Mouse (Mus musculus): ENCODE measurements at regions not wholly inside any gene's neighbourhood (a gene's known extent, or its start where the extent isn't known, plus 50 kb on each side); places are given as distances from the start of the nearest gene placed in this dataset.
"Not testable (repeated sequence)": the region's sequence is repeated elsewhere in the genome, so short reads cannot be mapped to it uniquely, and the experiment has no call there.

DNA sequence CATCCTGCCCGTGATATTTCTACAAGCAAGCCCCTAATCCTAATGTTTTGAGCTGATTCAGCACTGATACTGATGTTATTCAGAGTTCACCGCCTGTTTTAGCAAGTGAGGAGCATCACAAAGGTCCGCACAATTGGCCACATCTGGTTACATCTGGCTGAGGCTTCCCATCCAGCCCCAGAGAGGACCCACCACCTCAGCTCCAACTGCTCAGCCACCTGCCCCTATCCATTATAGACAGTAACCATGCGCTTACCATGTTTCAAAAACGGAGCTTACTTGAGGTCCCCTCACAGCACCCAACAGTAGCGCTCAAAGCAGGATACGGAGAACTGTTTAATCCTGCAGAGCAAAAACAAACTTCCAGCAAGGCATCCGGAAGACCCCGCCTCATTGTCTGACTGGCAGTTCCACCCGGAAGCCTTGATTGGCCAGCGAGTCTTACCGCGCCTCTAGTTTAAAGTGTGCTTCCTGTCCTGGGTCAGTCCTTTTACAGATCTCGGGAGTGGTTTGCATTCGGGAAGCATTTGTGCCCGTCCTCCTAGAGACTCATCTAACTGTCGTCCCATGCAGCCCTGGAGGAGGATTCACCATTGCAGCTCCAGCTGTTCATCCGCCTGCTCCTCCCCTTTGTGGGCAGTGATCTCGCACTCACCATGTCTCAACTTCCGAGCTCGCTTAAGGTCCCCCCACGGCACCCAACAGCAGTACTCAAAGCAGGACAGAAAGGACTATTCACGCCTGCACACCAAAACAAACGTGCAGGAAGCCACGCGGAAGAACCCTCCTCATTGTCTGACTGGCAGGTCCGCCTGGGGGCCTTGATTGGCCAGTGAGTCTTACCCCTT is 69.9 kb upstream of the Zfp825 start:
- H3K27ac ChIP-seq = peak overlapping the region; percentile 48; the same call in 1 of the 2 replicates
- peak overlapping the region; percentile 54 for H3K4me3 ChIP-seq (ENCODE audit: low read length)
- peak overlapping the region; percentile 62 for H3K4me2 ChIP-seq (ENCODE audit: low read depth, low read length)
- DNase-seq (ENCODE audit: low spot score) (peak; percentile 83), ATAC-seq (peak; percentile 99)
- not testable (repeated sequence) for H3K27me3 ChIP-seq (ENCODE audit: insufficient read depth, low read length); H3K36me3 ChIP-seq (ENCODE audit: insufficient read depth, low read length); H3K4me1 ChIP-seq (ENCODE audit: insufficient read depth, low read length); H3K9me3 ChIP-seq (ENCODE audit: low read length)
- WGBS = 1% methylated on average over 27 of the region's 27 CpGs
- H3K9ac ChIP-seq (replicated peaks; ENCODE audit: low read length) = peak overlapping the region; percentile 38; the same call in 1 of the 2 replicates

DNA sequence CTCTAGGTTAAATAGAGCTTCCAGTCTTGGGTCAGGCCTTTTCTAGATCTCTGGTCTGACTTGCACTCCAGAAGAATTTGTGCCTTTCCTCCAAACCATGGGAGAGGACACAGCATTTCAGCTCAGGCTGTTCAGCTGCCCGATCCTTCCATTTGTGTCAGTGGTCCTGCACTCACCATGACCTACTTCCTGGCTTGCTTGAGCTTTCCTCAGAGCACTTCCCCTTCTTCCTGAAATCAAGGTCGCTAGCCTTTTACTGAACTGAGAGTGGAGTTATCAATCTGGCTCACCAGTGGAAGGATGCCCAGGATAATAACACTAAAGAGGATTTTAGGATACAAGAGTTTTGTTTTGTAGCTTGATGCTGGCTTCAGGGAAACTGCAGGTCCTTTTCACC is 70.5 kb upstream of the Zfp825 start:
- H3K27ac ChIP-seq = peak overlapping the region; percentile 48; the same call in 1 of the 2 replicates
- WGBS = 16% methylated on average over 2 of the region's 2 CpGs
- ATAC-seq; DNase-seq (ENCODE audit: low spot score); H3K36me3 ChIP-seq (ENCODE audit: insufficient read depth, low read length); H3K9me3 ChIP-seq (ENCODE audit: low read length); H3K27me3 ChIP-seq (ENCODE audit: insufficient read depth, low read length); H3K4me1 ChIP-seq (ENCODE audit: insufficient read depth, low read length): not testable (repeated sequence)
- peak overlapping the region; percentile 38; the same call in 1 of the 2 replicates for H3K9ac ChIP-seq (replicated peaks; ENCODE audit: low read length)
- peak overlapping the region; percentile 54 for H3K4me3 ChIP-seq (ENCODE audit: low read length)
- H3K4me2 ChIP-seq (ENCODE audit: low read depth, low read length) = peak overlapping the region; percentile 62

DNA sequence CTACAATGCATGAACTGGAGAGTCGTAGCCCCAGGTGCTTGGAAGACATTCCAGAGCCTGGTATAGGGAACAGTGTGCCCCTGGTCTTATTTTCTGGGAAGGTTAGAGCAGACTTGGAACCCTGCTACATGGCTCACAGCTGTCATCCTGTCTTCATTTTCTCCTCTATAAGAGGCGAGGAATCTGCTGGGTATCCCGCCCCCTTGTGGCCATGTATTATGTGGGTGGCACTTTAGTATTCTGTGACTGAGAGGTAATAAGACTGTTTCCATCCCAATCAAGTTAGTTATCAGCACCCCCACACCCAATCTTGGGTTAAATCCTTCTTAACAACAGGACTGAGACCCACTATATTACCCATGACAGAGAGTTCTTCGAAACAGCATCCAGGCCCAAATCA is 69.4 kb upstream of the Erap1 start:
- not testable (repeated sequence) for H3K4me3 ChIP-seq (ENCODE audit: low read length); ATAC-seq; H3K9me3 ChIP-seq (ENCODE audit: low read length); H3K36me3 ChIP-seq (ENCODE audit: insufficient read depth, low read length); H3K27me3 ChIP-seq (ENCODE audit: insufficient read depth, low read length); H3K9ac ChIP-seq (replicated peaks; ENCODE audit: low read length); DNase-seq (ENCODE audit: low spot score); H3K27ac ChIP-seq; H3K4me2 ChIP-seq (ENCODE audit: low read depth, low read length); H3K4me1 ChIP-seq (ENCODE audit: insufficient read depth, low read length)
- WGBS = 73% methylated on average over 4 of the region's 4 CpGs

Data from hindbrain, postnatal 0 days (tissue).